Mouse (Mus musculus) hindbrain, embryonic 11.5 days (tissue): Measurements from ENCODE around the gene Il6ra. TPM values are rescaled to one million over a fixed set of nuclear protein-coding genes. Genes with fewer than 3 reads are reported as not detected.

ENCODE experiments used
- ATAC-seq: fragments of 200-750 bp; cut with Nextera tagmentation; 2 replicates; pipeline ENCODE4 v1.8.0; 2017; ENCODE audit warnings: mild to moderate bottlenecking, moderate TSS enrichment, moderate library complexity; ENCODE audit not compliant: low FRiP score
- DNase-seq: peaks from one replicate; pipeline ENCODE4 v3.0.0-alpha.2; 2015; ENCODE audit warnings: low spot score
- H3K27ac ChIP-seq: fragments of 300-500 bp; sonication (generic); 2 replicates; pipeline ENCODE4 v1.5.1; 2014; ENCODE audit warnings: mild to moderate bottlenecking, low read depth, low read length
- H3K27me3 ChIP-seq: fragments of 300-500 bp; sonication (generic); 2 replicates; pipeline ENCODE4 v1.6.1; 2014; ENCODE audit warnings: mild to moderate bottlenecking, low read length, moderate library complexity, mixed read lengths; ENCODE audit not compliant: control insufficient read depth, insufficient read depth
- H3K36me3 ChIP-seq: fragments of 300-500 bp; sonication (generic); 2 replicates; pipeline ENCODE4 v1.6.1; 2014; ENCODE audit warnings: mild to moderate bottlenecking, low read length, moderate library complexity, mixed read lengths; ENCODE audit not compliant: control insufficient read depth, insufficient read depth
- H3K4me1 ChIP-seq: fragments of 300-500 bp; sonication (generic); replicated peaks from 2 replicates; pipeline ENCODE4 v1.6.1; 2014; ENCODE audit warnings: low read length, mixed read lengths; ENCODE audit not compliant: control insufficient read depth, insufficient read depth
- H3K4me2 ChIP-seq: fragments of 300-500 bp; sonication (generic); replicated peaks from 2 replicates; pipeline ENCODE4 v1.6.1; 2014; ENCODE audit warnings: mild to moderate bottlenecking, low read depth, low read length
- H3K4me3 ChIP-seq: fragments of 300-500 bp; sonication (generic); 2 replicates; pipeline ENCODE4 v1.5.1; 2014; ENCODE audit warnings: low read depth, low read length
- H3K9ac ChIP-seq: fragments of 300-500 bp; sonication (generic); 2 replicates; pipeline ENCODE4 v1.6.1; 2014; ENCODE audit warnings: low read depth, low read length
- H3K9me3 ChIP-seq: fragments of 300-500 bp; sonication (generic); 2 replicates; pipeline ENCODE4 v1.6.1; 2016; ENCODE audit warnings: low read length; ENCODE audit not compliant: control insufficient read depth
- WGBS: fragments of 180-500 bp; shearing (Covaris S2); extraction: QIAGEN DNeasy Blood & Tissue Kit; methylation state at CpG from one replicate; pipeline ENCODE4 v1.1.7; 2014; 5-methylcytosine and 5-hydroxymethylcytosine counted together
- polyA plus RNA-seq: library from polyadenylated mRNA; unstranded; fragments of >200 nt; fragmentation: Nextera tagmentation; extraction: Ambion mirVana; gene quantifications from 2 replicates; pipeline ENCODE4 v1.2.1, GENCODE M21; 2014

Gene Il6ra
- 0.18 and 0.22 TPM in 2 replicates for polyA plus RNA-seq

GRCm38 (mm10) chr3:89912543-89913391, at the start of gene Il6ra:
TSS of gene Il6ra (minus strand) at chr3:89913196.
- Histone ChIP-seq H3K9ac (peak within 1 kb of the TSS; percentile 38), H3K4me2 (peak within 1 kb of the TSS; percentile 93), H3K9me3 (no peaks in the 10 kb centered on the region), H3K4me1 (0 out of 2 replicates have a peak, but pooled peaks cover 2% of the 10 kb centered on the region), H3K27me3 (peaks cover 20% of the 10 kb centered on the region), H3K27ac (no peak within 1 kb of the TSS), H3K36me3 (no peaks in the 10 kb centered on the region), H3K4me3 (peak within 1 kb of the TSS; percentile 47)
- ATAC-seq = peak; percentile 59
- under 1% methylated on average over 74 of the region's 75 CpGs for WGBS
- DNase-seq = peak; percentile 72

DNA sequence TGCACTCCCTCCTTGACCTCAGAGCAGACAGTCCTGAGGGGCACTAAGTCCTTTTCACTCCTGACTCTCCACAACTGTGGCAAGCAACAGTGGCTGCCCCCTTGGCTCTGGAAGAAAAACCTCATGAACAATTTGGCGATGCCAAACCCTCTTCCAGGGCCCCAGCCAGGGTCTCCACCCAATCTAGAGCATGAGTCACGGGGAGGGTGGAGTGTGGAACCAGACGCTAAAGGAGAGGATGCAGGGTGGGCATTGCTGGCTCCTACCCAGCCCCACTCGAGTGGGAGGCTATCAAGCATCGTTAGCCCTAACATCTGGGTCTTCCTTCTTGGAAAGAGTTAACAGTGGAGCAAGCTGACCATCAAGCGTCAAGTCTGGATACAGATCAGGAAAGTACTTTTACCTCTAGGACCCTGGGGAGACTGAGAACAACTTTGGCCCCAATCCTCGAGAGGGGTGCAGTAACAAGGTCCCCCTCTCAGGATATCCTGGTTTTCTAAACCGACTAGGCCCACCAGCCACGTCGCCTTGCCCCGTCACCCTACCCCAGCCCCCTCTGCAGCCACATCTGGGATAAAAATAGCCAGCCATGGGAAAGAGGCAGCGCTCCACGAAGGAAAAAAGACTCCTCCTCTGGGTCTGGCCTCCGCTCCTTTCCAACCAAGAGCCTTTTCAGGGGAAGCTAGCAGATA, 49.2 kb upstream of the Il6ra start:
- no peak for DNase-seq
- Histone ChIP-seq H3K9me3 (no peaks in the 10 kb centered on the region), H3K36me3 (0 out of 2 replicates have a peak, but pooled peaks cover 2% of the 10 kb centered on the region), H3K4me2 (peak overlapping the region; percentile 90), H3K27ac (peak overlapping the region; percentile 91), H3K27me3 (no peaks in the 10 kb centered on the region), H3K4me3 (peak overlapping the region; percentile 95), H3K9ac (peak overlapping the region; percentile 95), H3K4me1 (peaks cover 24% of the 10 kb centered on the region)
- ATAC-seq = no peak
- WGBS = 11% methylated on average over 14 of the region's 14 CpGs

DNA sequence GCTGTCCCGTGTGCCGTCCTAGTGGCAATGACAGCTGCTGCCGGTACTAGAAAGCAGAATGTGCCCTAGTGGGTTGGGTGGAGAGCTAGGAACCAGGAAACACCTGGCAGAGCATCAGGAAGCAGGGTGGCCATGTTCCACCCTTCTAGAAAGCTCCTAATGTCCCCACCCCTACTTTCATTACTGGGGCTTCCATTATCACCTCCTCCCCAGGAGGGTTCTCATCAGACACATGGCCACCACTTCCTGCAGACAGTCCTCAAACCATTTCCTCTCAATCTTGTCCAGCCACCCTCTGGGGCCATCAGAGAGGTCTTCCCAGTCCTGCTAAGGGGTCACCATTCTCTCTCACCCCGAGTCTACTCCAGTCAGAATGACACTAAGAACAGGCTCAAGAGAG, 48.4 kb upstream of the Il6ra start:
- Histone ChIP-seq H3K9ac (peak overlapping the region; percentile 95; the same call in 1 of the 2 replicates), H3K9me3 (no peaks in the 10 kb centered on the region), H3K36me3 (0 out of 2 replicates have a peak, but pooled peaks cover 2% of the 10 kb centered on the region), H3K27me3 (no peaks in the 10 kb centered on the region), H3K27ac (no peak overlapping the region), H3K4me3 (peak overlapping the region; percentile 95), H3K4me2 (peak overlapping the region; percentile 90), H3K4me1 (peaks cover 24% of the 10 kb centered on the region)
- 52% methylated on average over 4 of the region's 4 CpGs for WGBS
- DNase-seq (no peak), ATAC-seq (no peak)

- peak overlapping the region; percentile 90 for H3K4me2 ChIP-seq
- no peaks in the 10 kb centered on the region for H3K9me3 ChIP-seq
- peak overlapping the region; percentile 60 for H3K9ac ChIP-seq
- H3K27me3 ChIP-seq = no peaks in the 10 kb centered on the region
- DNase-seq (peak; percentile 93), ATAC-seq (peak; percentile 90)
- WGBS = under 1% methylated on average over 30 of the region's 30 CpGs
- H3K4me1 ChIP-seq = peaks cover 24% of the 10 kb centered on the region
- H3K36me3 ChIP-seq = peaks cover 8% of the 10 kb centered on the region; the same call in 1 of the 2 replicates
- H3K4me3 ChIP-seq = peak overlapping the region; percentile 95
- H3K27ac ChIP-seq = no peak overlapping the region
These were observed 47.5 kb upstream of the Il6ra start for GRCm38 (mm10) chr3:89960469-89960868.

GRCm38 (mm10) chr3:89959435-89959834, 46.4 kb upstream of the Il6ra start:
- Histone ChIP-seq H3K9ac (no peak overlapping the region), H3K27me3 (no peaks in the 10 kb centered on the region), H3K4me1 (peaks cover 19% of the 10 kb centered on the region), H3K4me2 (no peak overlapping the region), H3K9me3 (no peaks in the 10 kb centered on the region), H3K27ac (no peak overlapping the region), H3K4me3 (no peak overlapping the region; the same call in 1 of the 2 replicates), H3K36me3 (peaks cover 8% of the 10 kb centered on the region; the same call in 1 of the 2 replicates)
- DNase-seq (no peak), ATAC-seq (no peak)
- 69% methylated on average over 4 of the region's 4 CpGs for WGBS

DNA sequence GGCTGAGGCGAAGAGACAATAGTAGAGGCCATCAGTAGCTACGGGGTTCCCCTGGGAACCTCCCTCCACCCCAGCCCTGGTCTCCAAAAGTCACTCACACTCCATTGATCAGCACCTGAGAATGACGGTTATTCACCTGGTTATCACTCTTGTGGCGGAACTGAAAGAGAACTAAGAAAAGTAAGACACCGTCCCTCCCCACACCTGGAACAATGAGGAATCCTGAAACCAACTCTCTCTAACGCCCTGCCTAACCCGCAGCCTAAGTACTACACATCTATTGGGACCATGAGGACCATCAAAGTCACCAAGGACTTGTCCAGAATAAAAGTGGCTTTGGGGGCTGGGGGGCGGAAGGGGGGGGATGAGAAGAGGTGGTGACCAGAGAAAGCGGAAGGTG, 44.9 kb upstream of the Il6ra start:
- ATAC-seq = no peak
- no peak overlapping the region for H3K4me3 ChIP-seq
- no peak overlapping the region for H3K27ac ChIP-seq
- peaks cover 16% of the 10 kb centered on the region; the same call in 1 of the 2 replicates for H3K36me3 ChIP-seq
- H3K4me2 ChIP-seq = no peak overlapping the region
- H3K9ac ChIP-seq = no peak overlapping the region
- WGBS = 91% methylated on average over 9 of the region's 9 CpGs
- H3K4me1 ChIP-seq = peaks cover 18% of the 10 kb centered on the region
- DNase-seq = no peak
- H3K27me3 ChIP-seq = no peaks in the 10 kb centered on the region
- no peaks in the 10 kb centered on the region for H3K9me3 ChIP-seq

DNA sequence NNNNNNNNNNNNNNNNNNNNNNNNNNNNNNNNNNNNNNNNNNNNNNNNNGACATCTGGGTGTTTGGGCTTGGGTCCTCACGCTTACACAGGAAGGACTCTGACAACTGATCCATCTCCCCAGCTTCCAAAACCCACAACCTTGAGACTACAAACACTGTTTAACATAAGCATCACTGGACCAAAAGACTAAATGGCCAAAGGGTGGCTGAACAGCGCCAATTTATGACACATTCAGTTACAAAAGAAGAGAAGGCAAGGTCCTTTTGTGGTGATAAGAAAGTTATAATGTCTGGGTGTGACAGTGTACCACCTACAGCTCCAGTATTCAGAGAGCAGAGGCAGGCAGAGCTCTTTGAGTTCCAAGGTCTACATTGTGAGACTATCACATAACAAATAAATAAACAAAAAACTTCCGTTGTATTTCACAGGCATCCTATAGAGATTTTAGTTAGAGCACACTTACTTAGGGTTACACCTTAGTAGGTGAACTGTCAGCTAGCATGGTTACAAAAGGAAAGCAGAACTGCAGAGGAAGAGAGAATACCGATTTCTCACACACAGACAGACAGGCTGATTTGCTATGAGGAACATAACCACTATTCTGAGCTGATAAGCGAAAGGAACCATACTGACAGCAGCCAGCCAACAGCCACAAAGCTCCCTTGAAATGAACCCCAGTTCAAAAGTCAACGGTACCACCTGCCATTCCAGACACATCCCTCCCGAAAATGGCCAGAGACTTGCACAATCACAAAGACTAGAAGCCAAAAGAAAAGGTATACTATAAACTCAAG, 43.4 kb upstream of the Il6ra start:
- no peak overlapping the region for H3K9ac ChIP-seq
- H3K27me3 ChIP-seq = no peaks in the 10 kb centered on the region
- H3K9me3 ChIP-seq = no peaks in the 10 kb centered on the region
- 92% methylated on average over 7 of the region's 7 CpGs for WGBS
- H3K4me3 ChIP-seq = no peak overlapping the region
- H3K4me2 ChIP-seq = no peak overlapping the region
- DNase-seq (no peak), ATAC-seq (no peak)
- peaks cover 24% of the 10 kb centered on the region for H3K36me3 ChIP-seq
- H3K4me1 ChIP-seq = peaks cover 10% of the 10 kb centered on the region
- H3K27ac ChIP-seq = no peak overlapping the region

DNA sequence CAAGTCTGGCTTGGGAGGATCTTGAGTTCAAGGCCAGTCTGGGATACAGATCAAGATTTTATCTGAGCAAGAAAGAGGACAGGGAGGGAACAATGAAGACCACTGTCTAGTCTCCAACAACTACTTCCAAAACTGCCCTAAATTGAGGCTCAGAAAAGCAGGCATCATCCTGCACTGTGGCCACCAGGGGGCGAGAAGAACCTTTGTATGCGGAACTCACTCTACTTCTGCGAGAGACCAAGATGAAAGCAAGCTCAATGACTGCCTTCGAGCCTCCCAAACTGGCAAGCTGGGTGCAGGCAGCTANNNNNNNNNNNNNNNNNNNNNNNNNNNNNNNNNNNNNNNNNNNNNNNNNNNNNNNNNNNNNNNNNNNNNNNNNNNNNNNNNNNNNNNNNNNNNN, 40.4 kb upstream of the Il6ra start:
- ATAC-seq (no peak), DNase-seq (peak; percentile 90)
- no peaks in the 10 kb centered on the region for H3K27me3 ChIP-seq
- no peak overlapping the region for H3K4me2 ChIP-seq
- WGBS = 8% methylated on average over 4 of the region's 4 CpGs
- H3K27ac ChIP-seq = no peak overlapping the region
- no peaks in the 10 kb centered on the region for H3K9me3 ChIP-seq
- H3K36me3 ChIP-seq = peaks cover 34% of the 10 kb centered on the region
- H3K4me1 ChIP-seq = no peaks in the 10 kb centered on the region
- H3K9ac ChIP-seq = no peak overlapping the region
- no peak overlapping the region for H3K4me3 ChIP-seq
